Mouse (Mus musculus) liver, embryonic 16.5 days (tissue): ENCODE data around the gene Sulf2. TPM values are rescaled to one million over a fixed set of nuclear protein-coding genes. Genes with fewer than 3 reads are reported as not detected.

Source experiments
- ATAC-seq: fragments of 200-750 bp; cut with Nextera tagmentation; 2 replicates; pipeline ENCODE4 v1.8.0; 2017; ENCODE audit warnings: low read depth, mild to moderate bottlenecking, moderate number of reproducible peaks, moderate library complexity
- H3K27ac ChIP-seq: fragments of 300-500 bp; sonication (generic); 2 replicates; pipeline ENCODE4 v1.5.1; 2014; ENCODE audit warnings: mild to moderate bottlenecking, low read length
- H3K27me3 ChIP-seq: fragments of 300-500 bp; sonication (generic); 2 replicates; pipeline ENCODE4 v1.6.1; 2014; ENCODE audit warnings: low read depth, low read length, mixed read lengths; ENCODE audit not compliant: control insufficient read depth, insufficient read depth
- H3K36me3 ChIP-seq: fragments of 300-500 bp; sonication (generic); 2 replicates; pipeline ENCODE4 v1.6.1; 2014; ENCODE audit warnings: mild to moderate bottlenecking; ENCODE audit not compliant: control insufficient read depth, insufficient read depth
- H3K4me1 ChIP-seq: fragments of 300-500 bp; sonication (generic); 2 replicates; pipeline ENCODE4 v1.6.1; 2014; ENCODE audit warnings: low read depth, low read length, mixed read lengths; ENCODE audit not compliant: control insufficient read depth
- H3K4me2 ChIP-seq: fragments of 300-500 bp; sonication (generic); 2 replicates; pipeline ENCODE4 v1.6.1; 2014; ENCODE audit warnings: low read depth, low read length, mixed read lengths
- H3K4me3 ChIP-seq: fragments of 300-500 bp; sonication (generic); 2 replicates; pipeline ENCODE4 v1.5.1; 2014; ENCODE audit warnings: low read depth, mild to moderate bottlenecking, low read length
- H3K9ac ChIP-seq: fragments of 300-500 bp; sonication (generic); 2 replicates; pipeline ENCODE4 v1.6.1; 2014; ENCODE audit warnings: low read depth, low read length
- H3K9me3 ChIP-seq: fragments of 300-500 bp; sonication (generic); replicated peaks from 2 replicates; pipeline ENCODE4 v1.6.1; 2016; ENCODE audit warnings: low read length; ENCODE audit not compliant: control insufficient read depth
- WGBS: fragments of 180-500 bp; shearing (Covaris S2); extraction: QIAGEN DNeasy Blood & Tissue Kit; methylation state at CpG from one replicate; pipeline ENCODE4 v1.1.7; 2014; ENCODE audit not compliant: insufficient replicate concordance; 5-methylcytosine and 5-hydroxymethylcytosine counted together
- polyA plus RNA-seq: library from polyadenylated mRNA; unstranded; fragments of >200 nt; fragmentation: Nextera tagmentation; extraction: Ambion mirVana; gene quantifications from 2 replicates; pipeline ENCODE4 v1.2.1, GENCODE M21; 2015

Sulf2 gene
- polyA plus RNA-seq, 1 experiment from 2014 or later = 1.2 TPM

DNA sequence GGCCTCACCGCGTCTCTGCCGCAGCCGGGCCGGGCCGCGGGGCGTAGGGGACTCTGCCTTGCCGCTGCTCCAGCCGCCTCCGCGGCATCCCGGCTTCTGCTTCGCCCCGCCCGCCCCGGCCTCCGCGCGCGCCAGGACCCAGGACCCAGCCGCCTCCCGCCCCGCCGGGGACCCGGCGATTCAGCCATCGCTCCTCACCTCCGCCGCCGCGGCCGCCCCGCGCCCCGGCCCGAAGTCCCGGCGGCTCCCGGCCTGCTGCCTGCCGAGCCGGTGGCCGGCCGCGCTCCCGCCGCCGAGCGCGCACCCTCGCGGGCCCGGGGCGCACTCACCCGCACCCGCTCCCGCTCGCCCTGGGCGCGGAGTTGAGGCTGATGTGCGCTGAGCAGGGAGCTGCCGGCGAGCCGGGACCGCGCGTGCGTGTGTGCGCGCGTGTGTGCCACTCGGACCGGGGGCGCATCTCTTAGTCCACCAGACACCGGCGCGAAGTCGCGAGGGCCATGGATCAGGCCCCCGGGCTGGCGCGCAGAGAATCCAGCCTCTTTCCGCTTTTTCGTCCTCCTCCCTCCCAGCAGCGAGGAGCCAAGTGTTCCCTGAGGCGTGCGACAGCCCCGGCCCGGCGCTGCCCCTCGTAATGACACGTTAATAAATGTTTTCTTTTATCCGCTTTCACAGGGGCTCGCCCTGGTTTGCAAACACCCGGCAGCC, 562 bp downstream of the Sulf2 start:
- ATAC-seq = 0 out of 2 replicates have a peak, but pooled peaks have one; percentile 7
- Histone ChIP-seq H3K36me3 (no peaks in the 10 kb centered on the region), H3K9ac (no peak overlapping the region), H3K27ac (no peak overlapping the region), H3K4me1 (no peaks in the 10 kb centered on the region; the same call in 1 of the 2 replicates), H3K4me2 (peak overlapping the region; percentile 70), H3K4me3 (peak overlapping the region; percentile 53), H3K27me3 (peaks cover 46% of the 10 kb centered on the region), H3K9me3 (no peaks in the 10 kb centered on the region)
- WGBS = under 1% methylated on average over 66 of the region's 95 CpGs

DNA sequence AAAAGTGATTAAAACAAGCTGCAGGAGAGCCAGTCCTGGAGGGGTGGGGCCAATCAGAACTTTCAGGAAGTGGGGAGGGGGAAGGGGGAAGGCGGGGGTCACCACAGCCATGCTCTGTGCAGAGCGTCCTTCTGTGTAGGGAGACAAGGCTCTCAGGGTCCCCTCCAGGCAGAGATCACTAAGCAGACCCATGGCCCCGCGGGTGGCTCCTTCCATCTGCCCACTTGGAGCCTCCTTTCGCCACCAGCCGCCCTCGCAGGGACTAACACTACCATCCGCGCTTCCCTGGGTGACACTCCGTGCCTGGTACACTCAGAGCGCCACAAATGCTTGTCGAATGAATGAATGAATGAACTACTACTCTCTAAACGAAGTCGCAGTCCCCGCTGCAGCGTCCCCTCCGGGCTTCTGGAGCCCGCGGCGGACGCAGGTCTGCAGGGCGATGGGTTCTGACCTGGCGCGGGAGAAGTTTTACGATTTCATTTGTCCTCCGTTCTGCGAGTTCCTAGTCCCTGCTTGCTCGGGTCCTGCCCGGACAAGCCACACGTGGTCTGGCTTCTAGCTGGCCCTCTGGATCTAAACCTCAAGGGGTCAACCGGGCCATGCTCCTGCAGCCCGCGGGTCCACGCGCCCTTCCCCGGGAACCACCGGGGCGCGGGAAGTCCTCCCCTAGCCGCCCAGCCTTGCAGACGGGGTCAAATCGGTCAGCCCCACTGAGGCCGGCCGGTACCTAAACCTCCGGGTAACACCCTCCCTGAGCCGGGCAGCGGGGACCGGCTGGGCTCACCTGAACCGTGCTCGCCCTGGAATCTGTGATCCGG, 1.4 kb downstream of the Sulf2 start:
- Histone ChIP-seq H3K4me3 (peak overlapping the region; percentile 53), H3K4me1 (no peaks in the 10 kb centered on the region; the same call in 1 of the 2 replicates), H3K27ac (no peak overlapping the region), H3K36me3 (no peaks in the 10 kb centered on the region), H3K9ac (no peak overlapping the region), H3K27me3 (peaks cover 46% of the 10 kb centered on the region), H3K9me3 (no peaks in the 10 kb centered on the region), H3K4me2 (peak overlapping the region; percentile 70)
- ATAC-seq = no peak
- 1% methylated on average over 51 of the region's 51 CpGs for WGBS

DNA sequence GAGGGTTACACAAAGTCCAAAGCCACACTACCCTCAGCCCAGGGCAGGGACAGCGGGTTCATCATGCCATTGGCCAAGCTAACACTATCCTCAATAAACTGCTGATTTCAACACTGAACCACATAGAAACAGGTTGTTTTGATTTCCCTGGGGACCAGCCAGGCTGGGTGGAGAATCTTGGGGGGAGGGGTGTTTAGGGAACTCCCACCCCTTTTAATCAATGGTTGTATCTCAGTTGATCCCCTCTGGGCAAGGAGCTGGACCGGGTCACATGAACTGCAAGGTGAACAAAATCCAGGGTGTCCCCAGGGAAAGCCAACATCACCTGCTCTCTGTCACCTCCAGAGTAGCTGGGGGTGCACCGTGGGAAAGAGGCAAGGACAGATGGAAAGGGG, 2.1 kb downstream of the Sulf2 start:
- Histone ChIP-seq H3K36me3 (no peaks in the 10 kb centered on the region), H3K4me1 (no peaks in the 10 kb centered on the region; the same call in 1 of the 2 replicates), H3K9ac (no peak overlapping the region), H3K9me3 (no peaks in the 10 kb centered on the region), H3K4me3 (no peak overlapping the region), H3K4me2 (no peak overlapping the region), H3K27ac (no peak overlapping the region), H3K27me3 (peaks cover 46% of the 10 kb centered on the region)
- WGBS = 26% methylated on average over 3 of the region's 3 CpGs
- no peak for ATAC-seq

DNA sequence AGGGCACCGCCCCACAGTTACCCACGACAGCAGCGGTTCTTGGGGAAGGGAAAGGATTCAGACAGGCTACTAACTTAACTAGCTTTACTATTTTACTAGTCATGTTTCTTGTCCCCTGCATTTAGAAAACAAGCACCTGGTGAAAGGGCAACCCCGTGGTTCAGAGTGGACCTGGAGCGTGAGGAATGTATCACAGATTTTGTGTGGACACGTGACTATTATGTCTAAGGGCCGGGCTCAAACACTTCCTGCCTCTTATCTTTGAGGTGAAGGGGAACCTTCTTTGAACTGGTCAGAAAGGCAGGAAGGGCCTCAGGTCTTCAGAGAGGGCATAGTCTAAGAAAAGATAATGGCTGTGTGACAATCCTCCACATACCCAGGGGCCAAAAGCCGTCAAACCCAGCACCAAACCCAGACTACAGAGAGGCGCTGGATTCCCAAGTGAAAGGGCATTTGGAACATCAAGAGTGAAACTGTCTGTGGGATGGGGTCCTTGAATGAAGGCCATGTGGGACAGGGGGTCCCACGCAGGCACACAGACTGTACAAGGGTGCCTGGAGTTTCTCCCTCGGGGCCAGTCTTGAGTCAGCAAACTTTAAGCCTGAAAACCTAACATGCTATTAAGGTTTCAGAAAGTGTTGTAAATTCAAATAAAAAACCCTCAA, 2.6 kb downstream of the Sulf2 start:
- WGBS = 31% methylated on average over 11 of the region's 11 CpGs
- Histone ChIP-seq H3K9me3 (no peaks in the 10 kb centered on the region), H3K9ac (no peak overlapping the region), H3K4me1 (no peaks in the 10 kb centered on the region; the same call in 1 of the 2 replicates), H3K36me3 (no peaks in the 10 kb centered on the region), H3K4me3 (no peak overlapping the region), H3K4me2 (no peak overlapping the region), H3K27me3 (peaks cover 45% of the 10 kb centered on the region), H3K27ac (no peak overlapping the region)
- no peak for ATAC-seq

DNA sequence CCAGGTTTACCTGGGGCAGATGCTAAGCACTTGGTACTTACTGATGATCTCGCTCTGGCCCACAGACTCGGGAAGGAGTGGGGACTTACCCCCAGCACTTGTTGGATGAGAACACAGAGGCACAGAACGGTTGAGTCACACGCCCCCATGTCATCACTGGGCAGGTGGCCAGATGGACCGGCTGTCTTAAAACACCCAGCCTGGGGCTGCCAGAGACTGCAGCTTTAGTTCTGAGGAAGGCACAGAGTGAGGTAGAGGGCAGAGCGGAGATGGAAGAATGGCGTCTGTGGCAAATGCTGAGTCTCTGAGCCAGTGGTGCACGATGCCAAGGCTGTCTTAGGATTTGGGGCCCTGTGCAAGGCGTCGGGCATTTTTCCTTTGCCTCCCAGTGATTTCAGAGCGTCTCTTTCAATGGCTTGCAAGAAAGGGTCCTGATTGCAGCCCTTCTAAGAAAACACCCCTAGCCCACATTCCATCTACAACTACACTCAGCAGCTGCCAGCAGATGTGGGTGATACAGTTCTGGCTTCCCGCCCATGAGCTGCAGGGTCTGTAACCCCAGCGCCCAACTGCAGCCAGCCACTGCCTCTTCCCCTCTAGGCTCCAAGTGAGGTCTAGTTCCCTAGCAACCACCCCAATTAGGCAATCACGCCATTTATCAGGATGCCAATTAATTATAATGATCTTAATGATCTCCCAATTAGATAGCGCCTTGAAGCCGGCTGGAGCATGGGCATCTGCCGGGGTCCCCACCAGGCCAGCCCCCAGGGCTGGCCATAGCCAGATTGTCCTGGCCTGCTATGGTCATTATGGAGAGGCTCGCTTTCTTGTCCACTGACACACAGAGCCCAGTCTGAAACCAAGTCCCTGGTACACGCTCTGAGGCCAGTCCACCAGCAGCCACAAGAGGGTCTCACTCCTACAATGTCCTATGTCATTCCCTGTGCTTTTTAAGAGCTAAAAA, 3.7 kb downstream of the Sulf2 start:
- no peak overlapping the region for H3K4me2 ChIP-seq
- no peak for ATAC-seq
- H3K4me1 ChIP-seq = no peaks in the 10 kb centered on the region; the same call in 1 of the 2 replicates
- 59% methylated on average over 19 of the region's 19 CpGs for WGBS
- peaks cover 43% of the 10 kb centered on the region for H3K27me3 ChIP-seq
- no peaks in the 10 kb centered on the region for H3K9me3 ChIP-seq
- H3K27ac ChIP-seq = no peak overlapping the region
- H3K36me3 ChIP-seq = no peaks in the 10 kb centered on the region
- no peak overlapping the region for H3K9ac ChIP-seq
- H3K4me3 ChIP-seq = no peak overlapping the region

DNA sequence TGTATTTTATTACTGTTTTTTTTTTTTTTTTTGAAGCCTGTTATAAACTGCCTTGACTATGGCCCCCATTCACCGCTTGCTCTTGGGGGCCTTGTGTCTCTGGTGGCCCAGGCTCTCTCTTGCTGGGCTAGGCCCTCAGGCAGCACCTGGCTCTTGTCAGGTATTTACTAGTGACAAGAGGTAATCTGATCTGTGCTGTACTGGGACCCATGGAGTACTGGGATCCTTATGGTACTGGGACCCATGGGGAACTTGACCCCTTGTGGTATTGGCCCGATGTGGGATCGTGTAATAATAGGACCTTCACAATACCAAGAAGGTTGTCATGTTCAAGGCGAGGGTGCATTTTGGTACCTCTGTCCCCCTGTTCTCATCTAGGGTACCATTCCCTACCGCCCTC, 4.9 kb downstream of the Sulf2 start:
- H3K27me3 ChIP-seq = peaks cover 35% of the 10 kb centered on the region
- no peaks in the 10 kb centered on the region for H3K36me3 ChIP-seq
- no peak overlapping the region for H3K4me3 ChIP-seq
- H3K9me3 ChIP-seq = no peaks in the 10 kb centered on the region
- H3K4me1 ChIP-seq = no peaks in the 10 kb centered on the region; the same call in 1 of the 2 replicates
- 64% methylated on average over 5 of the region's 5 CpGs for WGBS
- no peak overlapping the region for H3K27ac ChIP-seq
- no peak overlapping the region for H3K9ac ChIP-seq
- H3K4me2 ChIP-seq = no peak overlapping the region
- ATAC-seq = no peak

DNA sequence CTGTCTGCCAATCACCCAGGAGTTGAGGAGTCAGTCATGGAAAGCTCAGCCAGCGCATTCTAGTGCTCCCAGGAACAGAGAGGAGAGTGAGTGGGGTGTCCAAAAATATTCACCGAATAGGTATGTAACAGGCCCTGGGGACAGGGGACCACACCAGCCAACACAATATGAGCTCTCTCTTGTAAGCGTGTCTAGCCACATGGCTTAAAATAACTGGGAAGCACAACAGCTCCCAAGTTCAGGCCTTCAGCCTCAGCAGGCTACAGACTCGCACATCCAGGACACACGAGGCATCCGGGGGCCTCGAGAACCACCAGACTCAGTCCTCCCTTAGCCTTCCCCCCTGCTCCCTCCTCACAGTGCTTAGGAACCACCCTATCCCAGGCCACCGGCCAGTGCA, 6.0 kb downstream of the Sulf2 start:
- Histone ChIP-seq H3K27me3 (peaks cover 24% of the 10 kb centered on the region), H3K4me2 (no peak overlapping the region), H3K4me3 (no peak overlapping the region), H3K9ac (no peak overlapping the region), H3K9me3 (no peaks in the 10 kb centered on the region), H3K27ac (no peak overlapping the region), H3K36me3 (no peaks in the 10 kb centered on the region), H3K4me1 (no peaks in the 10 kb centered on the region)
- ATAC-seq = no peak
- 63% methylated on average over 8 of the region's 8 CpGs for WGBS

DNA sequence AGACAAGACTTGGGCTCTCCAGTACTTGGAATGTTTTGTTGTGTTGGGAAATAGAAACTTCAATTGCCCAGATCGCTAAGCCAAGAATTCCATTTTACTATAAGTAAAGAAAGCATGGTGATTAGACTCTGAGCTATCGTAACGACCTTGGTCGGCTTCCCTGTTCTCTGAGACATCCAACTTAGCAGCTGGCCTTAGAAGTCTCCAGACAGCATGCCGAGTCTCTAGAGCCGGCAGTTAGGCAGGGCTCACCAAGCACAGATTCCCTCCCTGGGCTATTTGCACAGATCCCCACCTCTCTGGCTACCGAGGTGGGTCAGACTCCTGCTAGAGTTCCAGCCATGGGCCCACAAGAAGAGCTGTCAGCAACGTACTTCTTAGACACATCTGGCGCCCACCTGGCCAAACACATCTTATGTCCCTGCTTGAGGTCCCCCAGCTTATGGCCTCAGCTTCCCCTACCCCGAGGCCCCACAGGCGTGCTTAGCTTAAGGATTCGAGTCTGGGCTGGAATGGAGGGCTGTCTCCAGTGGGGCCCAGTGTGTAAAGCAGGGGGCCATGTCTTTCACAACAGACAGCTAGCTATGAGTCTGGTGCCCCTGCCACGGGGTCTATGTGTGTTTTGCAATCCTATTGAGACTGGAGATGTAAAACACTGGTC, 6.7 kb downstream of the Sulf2 start:
- H3K4me1 ChIP-seq = no peaks in the 10 kb centered on the region
- no peak overlapping the region for H3K9ac ChIP-seq
- H3K4me2 ChIP-seq = no peak overlapping the region
- WGBS = 53% methylated on average over 13 of the region's 13 CpGs
- H3K36me3 ChIP-seq = no peaks in the 10 kb centered on the region
- no peaks in the 10 kb centered on the region for H3K9me3 ChIP-seq
- ATAC-seq = no peak
- H3K27ac ChIP-seq = no peak overlapping the region
- H3K27me3 ChIP-seq = peaks cover 17% of the 10 kb centered on the region
- no peak overlapping the region for H3K4me3 ChIP-seq
